Mouse (Mus musculus): ENCODE measurements around the gene Snf8. TPM values are rescaled to one million over a fixed set of nuclear protein-coding genes. Genes with fewer than 3 reads are reported as not detected.

Snf8 gene
- polyA plus RNA-seq, 1 experiment from 2014 or later, result 46.2 TPM

DNA sequence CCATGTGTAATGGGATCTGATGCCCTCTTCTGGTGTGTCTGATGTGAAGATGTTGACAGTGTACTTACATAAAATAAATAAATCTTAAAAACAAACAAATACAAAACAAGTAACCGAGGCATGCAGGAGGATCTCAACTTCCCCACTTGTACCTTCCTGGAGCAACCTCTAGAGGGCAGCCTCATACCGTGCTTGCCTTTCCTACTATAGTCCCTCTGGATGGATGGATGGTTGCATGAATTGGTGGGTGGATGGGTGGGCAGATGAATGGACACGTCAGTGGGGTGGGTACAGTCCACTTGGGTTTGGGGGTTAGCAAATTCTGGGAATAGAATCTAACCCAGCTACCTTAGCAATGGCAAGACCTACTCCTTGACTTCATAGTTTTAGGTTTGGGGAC lies 58.7 kb downstream of the Snf8 start:
- Histone ChIP-seq H3K4me1 (ENCODE audit: control insufficient read depth, insufficient read depth, low read length) (no peaks in the 10 kb centered on the region), H3K4me3 (ENCODE audit: low read depth, low read length) (no peak overlapping the region), H3K4me2 (ENCODE audit: low read depth, low read length) (no peak overlapping the region), H3K27ac (ENCODE audit: low read depth, low read length) (no peak overlapping the region), H3K9ac (replicated peaks; ENCODE audit: low read depth, low read length) (no peak overlapping the region), H3K27me3 (ENCODE audit: control insufficient read depth, insufficient read depth, low read length) (no peaks in the 10 kb centered on the region), H3K36me3 (ENCODE audit: control insufficient read depth, insufficient read depth, low read length) (no peaks in the 10 kb centered on the region), H3K9me3 (ENCODE audit: control insufficient read depth, low read length) (no peaks in the 10 kb centered on the region)
- no peak for ATAC-seq (ENCODE audit: low read depth)
- 11% methylated on average over 3 of the region's 3 CpGs for WGBS

Other genes with a start within 250 kb of the Snf8 start
- gene Phospho1, start 210.4 kb upstream of the Snf8 start, polyA plus RNA-seq (2014; fragmentation: Nextera tagmentation; extraction: Ambion mirVana), result 0.51 and 0.62 TPM in 2 replicates
- 0.95 and 4.9 TPM in 2 replicates for gene Gngt2, start 197.7 kb upstream of the Snf8 start, polyA plus RNA-seq (2014; fragmentation: Nextera tagmentation; extraction: Ambion mirVana)
- gene Abi3, start 192.4 kb upstream of the Snf8 start, polyA plus RNA-seq (2014; fragmentation: Nextera tagmentation; extraction: Ambion mirVana), result 0.64 and 2.1 TPM in 2 replicates
- not detected in 2 replicates for gene B4galnt2, start 120.0 kb upstream of the Snf8 start, polyA plus RNA-seq (2014; fragmentation: Nextera tagmentation; extraction: Ambion mirVana)
- gene Igf2bp1, start 28.9 kb upstream of the Snf8 start, polyA plus RNA-seq (2014; fragmentation: Nextera tagmentation; extraction: Ambion mirVana), result 3.0 and 5.9 TPM in 2 replicates
- gene Gip, start 10.3 kb upstream of the Snf8 start, polyA plus RNA-seq (2014; fragmentation: Nextera tagmentation; extraction: Ambion mirVana), result not detected in 2 replicates
- 26.2 and 34.6 TPM in 2 replicates for gene Ube2z, start 30.5 kb downstream of the Snf8 start, polyA plus RNA-seq (2014; fragmentation: Nextera tagmentation; extraction: Ambion mirVana)
- 854 and 1,068 TPM in 2 replicates for gene Atp5g1, start 40.8 kb downstream of the Snf8 start, polyA plus RNA-seq (2014; fragmentation: Nextera tagmentation; extraction: Ambion mirVana)
- gene Calcoco2, start 77.1 kb downstream of the Snf8 start, polyA plus RNA-seq (2014; fragmentation: Nextera tagmentation; extraction: Ambion mirVana), result not detected in 2 replicates
- gene Ttll6, start 98.9 kb downstream of the Snf8 start, polyA plus RNA-seq (2014; fragmentation: Nextera tagmentation; extraction: Ambion mirVana), result 0.27 TPM in 1 of 2 replicates, not detected in the other
- gene Hoxb13, start 159.4 kb downstream of the Snf8 start, polyA plus RNA-seq (2014; fragmentation: Nextera tagmentation; extraction: Ambion mirVana), result not detected in 2 replicates
- gene Hoxb9, start 236.6 kb downstream of the Snf8 start, polyA plus RNA-seq (2014; fragmentation: Nextera tagmentation; extraction: Ambion mirVana), result 106 and 114 TPM in 2 replicates
- gene Hoxb8, start 247.0 kb downstream of the Snf8 start, polyA plus RNA-seq (2014; fragmentation: Nextera tagmentation; extraction: Ambion mirVana), result 78.6 and 120 TPM in 2 replicates

Data from neural tube, embryonic 14.5 days (tissue).